Mouse (Mus musculus) left cerebral cortex, adult 18-20 months (tissue): ENCODE data around the gene Mns1. TPM values are rescaled to one million over a fixed set of nuclear protein-coding genes. Genes with fewer than 3 reads are reported as not detected.
A peak's percentile ranks its signal among the peaks of the same experiment; 100 is the strongest.
"Not testable (repeated sequence)": the region's sequence is repeated elsewhere in the genome, so short reads cannot be mapped to it uniquely, and the experiment has no call there.

ENCODE experiments used
- DNase-seq, 2 experiments: peaks; one replicate each; pipeline ENCODE4 v3.0.0; 2021 to 2022; ENCODE audit warnings: low spot score in 2 of 2, mixed read lengths in 1 of 2
- total RNA-seq, 2 experiments: library from RNA; stranded (reverse); gene quantifications; 2 replicates each; pipeline ENCODE4 v1.2.3; 2021

The Mns1 gene
- total RNA-seq, 2 experiments from 2014 or later = 0.93 to 1.2 TPM

DNA sequence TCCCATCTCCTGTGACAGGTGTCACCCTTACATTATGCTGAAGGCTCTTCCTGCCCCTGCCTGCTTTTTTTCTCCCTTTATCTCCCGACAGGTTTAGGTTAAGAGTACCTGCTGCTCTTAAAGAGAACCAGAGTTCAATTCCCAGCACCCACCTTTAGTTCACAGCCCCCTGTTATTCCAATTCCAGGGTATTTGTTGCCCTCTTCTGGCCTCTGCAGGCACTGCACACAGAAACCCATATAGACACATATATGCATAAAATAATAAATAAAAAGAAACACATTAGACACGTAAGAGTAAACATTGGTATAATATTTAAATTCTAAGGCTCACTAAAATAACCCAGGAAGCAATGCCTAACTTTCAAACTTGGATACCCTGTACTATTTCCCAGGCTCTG lies 15.1 kb upstream of the Mns1 start:
- DNase-seq = no peak

DNA sequence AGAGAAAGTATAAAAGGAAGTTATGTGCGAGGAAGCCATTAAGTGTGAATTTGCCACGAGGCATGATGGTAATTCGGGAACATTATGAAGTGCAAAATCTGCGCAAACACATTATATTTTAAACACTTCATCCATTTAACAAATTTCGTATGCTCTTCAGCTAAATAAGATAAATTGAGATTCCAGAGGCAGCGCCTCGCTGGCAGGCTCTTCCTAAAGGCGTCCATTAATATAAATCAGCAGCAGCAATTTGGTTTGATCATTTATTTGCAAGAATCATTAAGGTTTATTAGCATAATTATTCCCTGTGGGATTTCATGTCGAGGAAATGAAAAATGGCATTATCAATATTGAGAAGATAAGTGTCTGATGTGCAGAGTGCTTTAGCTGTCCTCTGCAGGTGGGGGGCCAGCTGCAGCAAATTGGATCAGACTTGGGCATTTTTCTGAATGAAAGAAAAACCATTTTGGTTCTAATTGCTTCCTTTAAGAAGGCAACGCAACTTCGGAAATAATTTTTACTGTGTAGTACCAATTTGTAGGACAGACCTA lies 12.4 kb upstream of the Mns1 start:
- DNase-seq = no peak

DNA sequence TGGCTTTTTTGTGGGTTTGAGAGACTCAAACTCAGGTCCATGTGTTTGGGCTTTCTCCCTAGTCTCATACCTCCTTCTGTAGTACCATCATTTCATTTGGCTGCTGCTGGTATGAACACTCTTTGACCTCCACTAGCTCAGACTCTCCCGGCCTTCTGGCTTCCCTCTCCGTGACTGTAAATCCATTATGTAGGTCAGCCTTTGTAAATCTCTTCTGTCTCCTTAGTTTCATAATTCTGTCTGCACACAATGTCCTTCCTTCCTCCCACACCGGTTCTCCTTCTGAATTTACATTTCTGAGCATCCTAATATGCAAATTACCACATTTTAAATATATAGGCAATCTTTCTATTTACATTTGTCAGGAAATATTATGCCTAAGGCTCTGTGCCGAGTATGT lies 9.9 kb upstream of the Mns1 start:
- DNase-seq = peak in 1 of 2 experiments; percentile 13

DNA sequence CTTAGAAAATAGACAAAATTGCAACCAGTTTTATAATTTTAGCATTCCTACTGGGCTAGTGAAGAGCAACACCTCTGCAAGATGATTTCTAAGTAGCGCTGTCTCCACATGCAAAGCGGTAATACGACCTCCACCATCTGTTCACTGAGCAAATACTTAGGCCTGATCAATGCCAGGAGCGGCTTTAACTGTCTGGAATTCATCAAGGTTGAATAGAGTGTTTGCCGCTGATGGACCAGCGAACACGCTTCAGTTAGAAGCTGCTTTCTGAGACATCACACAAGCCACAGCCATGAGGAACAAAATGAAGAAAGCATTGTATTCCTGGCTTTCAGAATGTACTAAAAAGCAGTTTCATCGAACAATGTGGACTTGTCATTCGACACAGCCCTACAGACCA lies 2.9 kb upstream of the Mns1 start:
- DNase-seq = no peak

DNA sequence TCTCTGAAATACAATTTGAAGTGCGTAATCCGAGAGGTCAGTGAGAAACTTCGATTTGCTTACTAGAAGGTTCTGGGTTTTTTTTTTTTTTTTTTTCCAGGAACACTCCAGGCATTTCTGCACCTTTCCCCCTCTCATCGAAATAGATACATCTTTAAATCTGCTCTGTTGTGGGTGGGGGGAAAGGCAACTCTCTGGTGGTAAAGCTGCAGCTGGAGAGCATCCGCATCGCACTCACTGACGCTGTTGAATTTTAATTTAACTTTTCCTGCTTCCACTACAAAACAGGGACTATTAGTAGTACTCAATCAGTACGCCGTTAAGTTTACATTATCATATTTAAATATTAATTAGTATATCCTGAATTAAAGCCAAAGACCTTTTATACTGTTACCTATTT lies 938 bp downstream of the Mns1 start:
- DNase-seq = no peak

DNA sequence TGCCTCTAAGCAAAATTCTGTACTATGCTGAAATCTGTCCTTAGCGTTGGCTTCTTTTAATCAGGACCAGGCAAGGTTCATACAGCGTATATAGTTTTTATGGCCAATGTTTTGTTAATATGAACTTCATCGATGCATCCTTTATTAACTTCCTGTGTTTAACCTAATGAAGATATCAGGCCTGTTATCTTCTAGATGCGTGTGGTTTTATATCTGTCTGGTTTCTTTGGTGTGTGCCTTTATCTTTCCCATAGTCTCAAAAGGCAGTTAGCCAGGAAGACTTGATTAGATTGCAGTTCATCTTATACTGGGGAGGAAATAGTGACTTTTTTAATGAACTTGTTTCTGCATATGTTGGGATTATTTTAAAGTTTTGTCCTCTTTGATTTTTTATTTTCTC lies 2.5 kb downstream of the Mns1 start:
- no peak for DNase-seq

DNA sequence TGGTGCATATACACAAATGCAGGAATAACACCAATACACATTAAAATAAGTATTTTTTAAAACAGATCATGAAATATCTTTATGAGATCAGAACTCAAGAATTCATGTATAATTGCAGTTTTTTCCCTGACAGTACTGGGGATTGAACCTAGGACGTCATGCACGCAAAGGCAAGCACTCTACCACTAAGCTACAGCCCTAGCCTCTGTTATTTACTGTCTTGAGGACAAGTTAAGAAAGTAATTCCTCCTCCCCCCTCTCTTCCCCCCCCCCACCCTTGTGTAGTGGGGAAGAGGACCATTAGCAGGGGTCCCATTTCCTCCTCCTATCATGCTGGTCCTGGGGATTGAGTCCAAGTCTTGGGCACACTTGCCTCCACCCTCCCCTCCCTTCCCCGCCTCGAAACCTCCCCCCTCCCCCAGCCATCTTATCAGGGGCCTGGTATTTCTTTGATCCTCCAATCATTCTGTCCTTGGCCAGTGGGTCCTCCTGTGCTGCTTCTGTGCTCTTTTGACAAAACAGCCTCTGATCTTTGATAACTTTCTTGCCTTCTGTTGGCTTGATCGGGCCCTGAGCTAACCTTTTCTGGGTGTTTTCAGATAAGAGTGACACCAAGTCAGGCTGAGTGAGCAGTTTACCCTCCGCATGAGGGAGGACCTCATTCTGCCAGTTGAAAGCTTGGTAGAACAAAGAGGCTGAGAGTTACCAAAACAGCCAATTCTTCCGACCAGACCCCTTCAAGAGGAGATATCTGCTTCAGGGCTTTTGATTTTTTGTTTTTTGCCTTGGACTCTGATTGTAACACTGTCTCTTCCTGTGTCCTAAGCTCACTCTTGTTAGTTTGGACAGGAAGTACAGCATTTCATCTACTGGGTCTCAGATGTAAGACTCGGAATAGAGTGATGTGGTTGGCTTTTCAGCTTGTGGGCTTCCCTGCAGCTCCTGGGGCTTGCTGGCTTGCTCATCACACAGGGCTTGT lies 3.4 kb downstream of the Mns1 start:
- DNase-seq = no peak

DNA sequence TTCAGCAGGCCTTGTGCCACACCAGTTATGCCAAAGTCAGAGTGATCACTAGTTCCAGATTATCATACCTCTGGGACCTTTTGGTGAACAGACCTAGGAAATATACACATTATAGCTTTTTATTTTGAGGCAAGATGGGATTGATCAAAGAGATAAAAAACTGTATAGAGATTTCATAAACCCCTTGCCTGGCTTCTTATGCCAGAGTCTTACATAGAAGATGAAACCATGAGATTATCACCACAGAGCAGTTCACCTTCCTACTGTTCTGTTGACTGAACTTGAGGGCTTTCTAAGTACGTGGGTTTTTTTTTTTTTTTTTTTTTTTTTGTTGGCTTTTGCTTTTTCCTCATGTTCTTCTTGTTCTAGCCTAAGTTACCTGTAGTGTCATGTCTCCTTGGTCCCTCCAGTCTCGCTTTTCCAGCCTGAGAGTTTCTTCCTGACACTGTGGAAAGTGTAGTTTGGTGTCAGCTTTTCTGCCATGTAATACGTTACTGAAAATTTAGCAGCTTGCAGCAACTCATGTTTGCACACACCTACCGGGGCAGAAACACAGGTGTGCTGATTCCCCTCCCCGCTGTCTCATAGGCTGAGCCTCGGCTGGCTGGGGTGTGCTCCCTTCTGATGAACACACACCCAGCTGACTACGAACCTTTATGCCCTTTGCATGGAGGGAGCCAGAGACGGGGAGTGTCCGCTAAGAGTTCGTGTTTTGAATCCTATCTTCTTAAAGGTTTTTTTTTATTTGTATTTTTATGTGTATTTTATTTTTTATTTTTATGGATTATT lies 4.3 kb downstream of the Mns1 start:
- no peak for DNase-seq

DNA sequence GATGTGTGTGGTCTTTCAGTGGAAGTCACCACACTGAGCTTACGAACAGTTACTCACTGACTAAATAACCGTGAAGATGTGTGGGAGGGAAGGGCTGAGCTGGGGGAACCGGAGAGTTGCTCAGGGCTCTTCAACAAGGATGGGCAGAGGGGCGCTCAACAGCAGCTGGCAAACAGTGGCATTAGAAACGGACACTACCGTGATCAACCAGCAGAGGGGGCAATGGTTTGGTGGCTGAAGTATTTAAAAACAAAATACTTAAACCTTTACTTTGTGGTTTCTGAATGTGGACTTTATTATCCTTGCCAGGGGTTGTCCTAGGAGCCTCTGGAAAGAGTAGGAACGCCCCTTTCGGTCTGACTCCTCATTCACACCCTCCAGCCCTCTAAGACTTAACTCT lies 10.2 kb downstream of the Mns1 start:
- DNase-seq = peak; percentile 45 to 70

DNA sequence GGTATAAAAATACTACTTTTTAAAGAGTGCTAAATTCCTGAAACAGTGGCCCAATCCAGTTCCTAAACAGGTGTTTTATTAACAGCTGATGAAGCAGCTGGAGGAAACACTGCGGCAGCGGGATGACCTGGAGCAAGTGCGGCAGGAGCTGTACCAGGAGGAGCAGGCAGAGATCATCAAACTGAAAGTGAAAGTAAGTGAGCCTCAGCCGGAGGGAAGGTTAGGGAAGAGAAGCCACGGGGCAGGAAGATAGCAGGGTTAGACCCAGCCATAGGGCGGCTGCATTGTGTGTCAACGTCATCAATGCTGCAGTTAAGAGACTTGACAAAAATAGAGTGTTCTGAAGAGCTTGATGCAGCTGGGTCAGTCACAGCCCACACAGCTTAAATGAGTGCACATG lies 11.6 kb downstream of the Mns1 start:
- no peak for DNase-seq

DNA sequence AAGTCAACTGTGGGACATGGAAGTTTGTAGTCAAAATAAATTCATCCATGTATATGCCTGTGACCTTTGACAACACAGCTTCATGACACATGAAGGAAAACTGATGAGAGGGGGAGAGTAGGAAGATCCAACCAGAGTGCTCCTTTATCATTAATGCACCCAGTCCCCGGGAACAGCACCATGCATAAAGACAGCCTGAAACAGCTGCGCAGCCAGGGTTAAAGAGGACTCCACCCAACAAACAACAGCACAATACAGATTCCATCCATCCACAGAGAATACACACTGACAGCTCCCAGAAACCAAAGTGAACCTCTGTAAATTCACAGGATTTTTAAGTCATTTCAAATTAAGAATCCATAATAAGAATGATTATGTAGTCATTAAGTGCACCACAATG lies 12.0 kb downstream of the Mns1 start:
- no peak for DNase-seq

DNA sequence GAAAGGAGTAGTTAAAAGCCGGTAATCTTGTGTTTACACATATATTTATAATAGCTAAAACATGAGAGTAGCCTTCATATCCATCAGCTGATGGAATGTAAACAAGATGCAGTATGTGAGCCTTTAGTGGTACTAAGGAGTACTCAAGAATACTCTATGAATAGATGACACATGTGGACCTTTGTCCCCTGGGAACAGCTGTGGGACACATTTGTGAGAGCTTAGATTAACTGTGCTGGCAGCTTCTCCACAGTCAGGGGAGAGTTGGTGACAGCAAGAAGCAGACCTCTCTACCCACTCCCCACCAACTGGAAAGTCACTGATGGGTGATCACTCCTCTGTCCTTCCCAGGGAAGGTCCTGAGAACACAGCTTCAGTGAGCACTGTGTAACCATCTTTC lies 12.6 kb downstream of the Mns1 start:
- DNase-seq = no peak

DNA sequence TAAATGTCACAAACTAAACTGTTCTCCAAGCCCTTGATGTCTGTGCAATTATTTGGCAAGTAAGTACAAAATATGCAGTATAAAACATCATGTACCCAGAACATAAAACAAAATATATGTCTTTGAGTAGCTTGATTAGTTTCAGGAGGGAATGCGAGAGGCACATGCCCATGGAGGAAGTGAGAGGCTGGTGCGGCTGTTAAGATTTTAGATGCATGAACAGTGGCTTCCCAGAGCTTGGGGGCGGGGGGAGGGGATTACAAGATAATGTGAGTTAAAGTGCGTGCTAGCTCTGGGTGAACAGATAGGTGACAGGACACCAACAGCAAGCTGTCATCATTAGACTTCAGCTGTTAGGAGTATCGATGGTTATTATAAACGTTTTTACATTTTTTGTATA lies 13.3 kb downstream of the Mns1 start:
- no peak for DNase-seq

DNA sequence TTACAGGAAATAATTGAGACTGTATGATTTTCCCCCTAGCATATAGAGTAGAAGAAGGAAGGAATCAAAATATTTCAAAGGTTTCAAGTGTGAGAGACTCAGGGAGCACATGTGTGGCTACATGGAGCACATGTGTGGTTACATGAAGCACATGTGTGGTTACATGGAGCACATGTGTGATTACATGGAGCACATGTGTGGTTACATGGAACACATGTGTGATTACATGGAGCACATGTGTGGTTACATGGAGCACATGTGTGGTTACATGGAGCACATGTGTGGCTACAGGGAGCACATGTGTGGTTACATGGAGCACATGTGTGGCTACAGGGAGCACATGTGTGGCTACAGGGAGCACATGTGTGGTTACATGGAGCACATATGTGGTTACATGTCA lies 16.5 kb downstream of the Mns1 start:
- DNase-seq = not testable (repeated sequence)

DNA sequence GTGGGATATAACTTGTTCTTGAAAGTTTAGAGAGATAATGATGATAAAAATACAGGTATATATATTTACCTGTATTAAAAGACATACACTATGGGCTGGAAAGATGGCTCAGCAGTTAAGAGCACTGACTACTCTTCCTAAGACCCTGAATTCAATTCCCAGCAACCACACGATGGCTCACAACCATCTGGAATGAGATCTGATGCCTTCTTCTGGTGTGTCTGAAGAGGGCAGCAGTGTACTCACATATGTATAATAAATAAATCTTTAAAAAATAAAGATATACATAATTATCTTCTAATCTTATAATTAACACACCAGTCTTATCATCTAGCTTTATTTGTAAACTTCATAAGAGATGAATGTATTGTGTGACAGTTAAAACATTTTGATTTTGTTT lies 18.6 kb downstream of the Mns1 start:
- DNase-seq = no peak

DNA sequence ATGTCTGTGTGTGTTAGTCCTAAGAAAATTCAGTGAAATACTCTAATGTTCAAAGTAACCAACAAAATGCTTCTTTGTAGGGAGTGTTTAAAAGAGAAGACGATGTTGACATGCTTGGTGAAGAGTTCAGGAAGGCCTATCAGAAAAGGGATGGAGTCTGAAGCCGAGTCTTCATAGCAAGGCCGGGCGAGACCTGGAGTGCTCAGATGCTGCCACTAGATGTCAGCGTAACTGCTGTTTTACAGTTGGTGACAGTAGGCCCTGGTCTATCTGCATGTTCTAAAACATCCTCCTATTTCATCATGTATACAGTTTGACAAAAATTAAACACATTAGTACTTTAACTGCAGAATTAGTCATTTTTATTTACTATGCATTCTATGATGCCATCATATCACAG lies 20.4 kb downstream of the Mns1 start:
- peak; percentile 68 to 77 for DNase-seq

DNA sequence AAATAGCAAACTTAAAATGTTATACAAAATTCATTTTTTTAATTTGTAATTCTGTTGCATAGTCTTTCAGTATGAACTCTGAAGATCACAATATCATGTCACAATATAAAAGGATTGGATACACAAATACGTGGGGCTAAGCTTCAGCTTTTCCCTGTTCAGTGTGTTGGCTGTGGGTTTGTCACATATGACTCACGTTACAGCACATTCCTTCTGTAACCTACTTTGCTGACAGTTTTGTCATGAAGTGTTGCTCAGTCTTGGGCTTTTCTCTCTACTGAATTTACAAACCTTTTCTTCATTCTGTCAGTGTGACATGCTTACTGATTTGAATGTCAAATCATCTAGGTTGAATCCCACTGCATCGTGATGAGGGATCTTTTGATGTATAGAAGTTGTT lies 21.9 kb downstream of the Mns1 start:
- no peak for DNase-seq

DNA sequence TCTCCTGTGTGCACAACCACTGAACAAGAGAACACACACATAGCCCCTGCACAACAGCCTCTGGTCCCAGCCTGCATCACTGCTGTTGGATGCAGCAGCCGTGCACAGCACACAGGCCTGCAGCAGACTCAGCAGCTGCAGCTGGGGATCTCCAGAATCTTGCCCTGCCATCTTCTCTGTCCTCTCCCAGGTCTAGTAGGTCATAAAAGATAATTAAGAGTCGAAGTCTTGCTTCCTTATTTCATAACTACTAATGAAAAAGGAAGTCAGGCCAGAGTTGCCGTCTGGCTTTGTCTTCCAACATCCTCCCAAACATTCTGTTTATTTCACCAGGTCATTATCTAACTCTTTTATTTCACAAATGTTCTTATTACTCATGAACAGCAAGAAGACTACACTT lies 23.0 kb downstream of the Mns1 start:
- no peak for DNase-seq

DNA sequence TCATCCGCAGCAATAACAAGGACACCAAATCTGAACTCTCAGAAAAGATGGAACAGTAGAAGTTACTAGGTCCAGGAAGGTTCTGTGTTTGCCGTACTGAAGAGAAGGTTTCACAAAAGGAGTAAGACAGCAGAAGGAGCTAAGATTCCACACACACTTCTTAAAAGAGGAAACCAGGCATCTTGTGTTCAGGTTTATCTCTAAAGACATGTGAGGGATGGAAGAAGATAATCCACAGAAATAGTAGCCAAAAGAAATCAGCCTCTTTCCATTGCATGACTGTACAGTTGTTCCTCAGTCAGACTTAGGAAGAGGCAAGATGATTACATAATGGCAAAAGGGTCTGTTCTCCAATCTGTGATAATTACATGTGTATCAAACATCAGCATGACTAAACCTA lies 24.6 kb downstream of the Mns1 start:
- no peak for DNase-seq

DNA sequence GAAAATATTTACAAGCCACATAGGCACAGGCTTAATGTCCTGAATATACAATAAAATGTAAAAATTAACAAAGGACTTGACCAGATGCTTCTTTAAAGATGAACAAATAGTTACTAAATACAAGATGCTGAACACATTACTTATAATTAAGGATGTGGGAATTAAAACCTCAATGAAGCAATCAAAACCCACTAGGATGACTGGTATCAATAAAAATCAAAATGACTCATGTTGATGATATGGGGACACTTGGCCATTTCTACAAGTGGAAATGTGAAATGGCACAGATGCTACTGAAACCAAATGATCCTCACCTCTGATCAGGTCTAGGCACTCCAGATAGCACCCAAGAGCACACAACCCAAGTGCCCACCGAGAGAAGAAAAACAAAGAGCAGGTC lies 27.0 kb downstream of the Mns1 start:
- no peak for DNase-seq

DNA sequence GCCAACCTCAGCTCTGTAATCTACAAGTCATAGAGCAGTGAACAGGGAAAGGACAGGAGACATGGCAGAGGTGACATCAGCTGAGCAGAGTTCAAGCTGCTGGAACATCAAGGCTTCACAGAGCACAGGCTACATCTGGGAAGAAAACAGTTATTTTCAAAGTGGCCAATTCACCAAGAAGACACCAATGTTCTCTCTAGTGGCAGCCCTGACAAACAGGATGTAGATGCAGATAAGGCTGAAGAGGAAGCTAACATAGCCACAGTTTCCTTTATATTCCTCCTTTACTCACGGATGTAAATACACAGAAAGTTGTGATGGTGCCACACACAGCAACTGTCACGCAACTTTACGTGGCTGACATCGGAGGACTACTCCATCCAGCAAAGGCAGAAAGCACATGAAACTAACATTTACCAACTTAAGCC lies 28.0 kb downstream of the Mns1 start:
- DNase-seq = no peak
